Mouse (Mus musculus): Measurements from ENCODE around the gene Utrn.
A peak's percentile ranks its signal among the peaks of the same experiment; 100 is the strongest.

Utrn gene

GRCm38 (mm10) chr10:12700576-12700975 lies 168.6 kb downstream of the Utrn start:
- no peak for DNase-seq (ENCODE audit: low spot score in 2 of 2)

- DNase-seq (ENCODE audit: low spot score in 2 of 2), result no peak
These were observed 171.3 kb downstream of the Utrn start for GRCm38 (mm10) chr10:12697902-12698301.

GRCm38 (mm10) chr10:12696704-12697103 lies 172.5 kb downstream of the Utrn start:
- DNase-seq (ENCODE audit: low spot score in 2 of 2), result no peak

DNA sequence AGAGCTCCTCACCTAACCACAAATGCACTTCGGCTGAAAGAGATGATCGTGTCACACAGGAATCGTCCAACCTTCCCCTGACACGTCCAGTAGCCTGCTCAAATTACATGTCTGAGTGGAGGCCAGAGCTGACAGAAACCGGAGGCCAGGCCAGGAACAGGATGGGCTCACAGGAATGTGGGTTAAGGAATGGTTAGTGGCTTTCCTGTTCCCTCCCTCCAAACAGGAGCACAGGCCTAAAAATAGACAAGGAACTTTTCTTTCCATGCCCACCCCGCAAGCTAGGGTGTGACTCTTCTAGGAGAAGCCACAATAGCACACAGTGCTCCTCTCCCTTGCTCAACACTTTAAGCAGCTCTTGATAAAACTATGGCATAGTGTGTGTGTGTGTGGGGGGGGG lies 174.4 kb downstream of the Utrn start:
- DNase-seq (ENCODE audit: low spot score in 2 of 2), result no peak

DNA sequence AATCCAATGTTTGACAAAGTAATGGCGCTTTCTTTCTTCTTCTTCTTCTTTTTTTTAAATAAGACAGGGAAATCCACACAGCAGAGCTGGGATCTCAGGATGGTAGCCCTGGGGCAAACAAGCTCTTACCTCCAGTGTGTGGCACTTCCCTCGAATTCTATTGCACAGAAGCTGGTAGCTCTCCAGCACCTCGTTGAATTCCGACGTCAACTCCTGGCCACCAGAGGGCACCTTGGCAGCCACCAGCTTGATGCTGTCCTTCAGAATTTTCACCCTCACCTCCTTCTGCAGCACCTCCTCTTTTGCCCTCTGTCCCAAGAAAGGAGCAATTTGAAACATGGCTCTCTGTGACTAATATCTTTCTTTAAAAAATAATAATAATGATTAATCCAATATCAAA lies 178.6 kb downstream of the Utrn start:
- peak in 1 of 2 experiments; percentile 60 for DNase-seq (ENCODE audit: low spot score in 2 of 2)

DNA sequence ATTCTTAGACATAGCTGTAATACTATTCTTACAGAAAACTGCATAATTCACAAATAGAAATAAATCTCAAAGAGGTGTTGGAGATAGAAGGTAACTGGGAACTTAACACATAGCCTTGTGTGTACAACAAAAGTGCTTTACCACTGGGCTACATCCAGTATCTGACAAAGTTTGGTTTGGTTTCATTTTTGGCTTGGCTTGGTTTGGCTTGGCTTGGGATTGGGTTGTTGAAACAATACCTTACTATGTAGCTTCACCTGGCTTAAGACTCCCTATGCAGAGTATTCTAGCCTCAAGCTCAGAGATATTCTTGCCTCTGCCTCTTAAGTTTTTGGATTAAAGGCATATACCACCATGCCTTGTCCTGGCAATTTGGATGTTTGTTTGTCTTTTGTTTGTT lies 183.5 kb downstream of the Utrn start:
- DNase-seq (ENCODE audit: low spot score in 2 of 2), result no peak

- peak; percentile 4 to 20 for DNase-seq (ENCODE audit: low spot score in 2 of 2)
These were observed 185.1 kb downstream of the Utrn start for GRCm38 (mm10) chr10:12684018-12684417.

GRCm38 (mm10) chr10:12673309-12673708 lies 195.9 kb downstream of the Utrn start:
- no peak for DNase-seq (ENCODE audit: low spot score in 2 of 2)

- DNase-seq (ENCODE audit: low spot score in 2 of 2), result no peak
These were observed 197.6 kb downstream of the Utrn start for GRCm38 (mm10) chr10:12671608-12672007.

DNA sequence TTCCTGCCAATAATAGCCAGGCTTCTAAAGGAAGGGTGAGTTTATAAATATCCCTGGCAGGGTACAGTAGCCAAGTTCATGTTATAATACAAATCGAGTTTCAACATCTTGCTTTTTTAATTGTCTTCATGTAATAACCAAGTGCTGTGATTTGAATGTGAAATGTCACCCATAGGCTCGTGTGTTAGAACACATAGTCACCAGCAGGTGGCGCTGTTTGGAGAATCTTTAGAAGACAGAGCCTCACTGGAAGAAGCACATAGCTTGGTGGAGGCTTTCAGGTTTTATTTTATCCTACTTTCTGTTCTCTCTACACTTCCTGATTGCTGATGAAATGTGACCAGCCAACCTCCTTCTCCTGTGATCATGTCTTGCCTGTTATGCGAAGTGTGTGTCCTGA lies 207.1 kb downstream of the Utrn start:
- DNase-seq (ENCODE audit: low spot score in 2 of 2), result no peak

DNA sequence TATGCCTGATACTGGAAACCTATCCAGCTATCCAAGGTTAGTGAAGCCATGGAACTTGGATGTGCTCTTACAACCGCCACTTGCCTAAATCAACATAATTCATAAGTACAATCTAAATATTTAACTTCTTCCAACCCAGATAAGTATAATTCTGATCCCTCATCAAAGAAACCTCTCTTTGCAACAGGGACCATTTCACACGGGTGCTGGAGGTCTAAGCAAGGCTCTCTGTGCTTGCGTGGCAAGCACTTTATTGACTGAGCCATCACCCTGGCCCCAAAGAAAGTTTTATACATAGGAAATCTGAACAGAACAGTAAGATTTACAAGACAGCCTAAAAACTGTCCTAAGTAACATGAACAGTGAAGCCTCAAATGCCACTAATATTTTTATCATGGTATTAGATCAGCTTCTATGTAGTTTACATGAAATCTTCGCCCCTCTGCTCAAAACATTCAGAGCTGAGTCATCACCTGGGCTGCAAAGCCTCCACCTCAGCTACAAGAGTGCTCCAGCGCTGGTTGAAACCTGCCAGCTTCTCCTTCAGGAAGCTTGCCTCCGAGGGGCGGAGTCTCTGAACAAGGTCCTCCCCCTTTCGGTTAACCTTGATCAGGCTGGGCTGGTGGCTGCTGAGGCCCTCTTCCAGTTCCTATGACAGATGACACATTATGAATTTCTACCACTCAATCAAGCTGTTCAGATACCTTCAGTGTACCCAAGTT lies 211.0 kb downstream of the Utrn start:
- no peak for DNase-seq (ENCODE audit: low spot score in 2 of 2)

DNA sequence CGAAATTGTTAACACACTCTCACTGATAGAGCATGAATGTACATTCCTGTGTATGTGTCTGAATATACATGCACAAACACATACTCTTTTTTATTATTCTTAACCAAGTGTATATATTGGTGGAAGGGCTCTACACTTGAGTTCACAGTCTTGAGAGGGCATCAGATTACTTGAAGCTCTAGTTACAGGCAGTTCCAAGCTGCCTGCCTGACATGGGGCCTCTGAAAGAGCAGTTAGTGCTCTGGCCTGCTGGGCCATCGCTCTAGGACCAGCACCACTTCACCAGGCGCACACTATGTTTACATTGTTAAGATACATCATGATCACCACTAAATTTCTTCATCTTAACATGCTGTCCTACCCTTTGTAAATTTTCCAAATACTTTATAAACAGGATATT lies 216.2 kb downstream of the Utrn start:
- no peak for DNase-seq (ENCODE audit: low spot score in 2 of 2)

GRCm38 (mm10) chr10:12646119-12646518 lies 223.0 kb downstream of the Utrn start:
- no peak for DNase-seq (ENCODE audit: low spot score in 2 of 2)

DNA sequence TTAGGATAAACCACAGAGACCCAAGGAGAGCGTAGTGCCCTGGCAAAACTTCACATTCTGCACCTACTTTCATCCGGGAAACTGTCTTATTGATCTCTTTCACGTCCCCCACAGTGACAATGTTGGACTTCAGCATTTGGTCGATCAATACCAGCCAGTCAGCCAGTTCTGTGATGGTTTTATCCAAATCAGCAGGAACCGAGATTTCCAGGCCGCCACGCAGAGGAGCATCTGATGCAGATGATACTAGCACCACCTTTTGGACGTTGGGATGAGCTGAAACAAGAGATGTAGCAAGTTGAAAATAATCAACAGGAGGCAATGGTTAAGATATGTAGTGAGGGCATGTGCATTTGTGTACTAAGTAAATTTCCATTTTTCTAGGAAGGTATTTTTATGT lies 225.8 kb downstream of the Utrn start:
- DNase-seq (ENCODE audit: low spot score in 2 of 2), result peak in 1 of 2 experiments; percentile 26

- no peak for DNase-seq (ENCODE audit: low spot score in 2 of 2)
These were observed 229.5 kb downstream of the Utrn start for GRCm38 (mm10) chr10:12639638-12640037.

- DNase-seq (ENCODE audit: low spot score in 2 of 2), result no peak
These were observed 235.2 kb downstream of the Utrn start for GRCm38 (mm10) chr10:12633965-12634364.

DNA sequence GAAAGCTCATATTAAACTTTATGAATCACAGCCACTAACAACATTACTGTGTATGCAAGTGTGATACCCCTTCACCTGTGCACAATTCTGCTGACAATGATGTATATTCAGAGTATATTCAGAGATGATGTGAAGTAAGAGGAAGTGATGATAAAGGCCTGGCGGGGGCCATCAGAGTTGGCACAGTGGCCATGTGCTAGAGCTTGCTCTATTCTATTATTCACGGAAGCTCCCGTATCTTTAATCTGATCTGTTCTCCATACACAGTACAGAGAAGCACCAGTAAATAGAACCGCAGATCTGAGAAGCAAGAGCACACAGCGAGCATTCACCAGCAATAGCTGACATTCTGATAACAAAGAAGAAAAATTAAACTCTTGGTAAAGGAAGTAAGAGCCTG lies 238.2 kb downstream of the Utrn start:
- DNase-seq (ENCODE audit: low spot score in 2 of 2), result no peak

GRCm38 (mm10) chr10:12618397-12618796 lies 250.8 kb downstream of the Utrn start:
- no peak for DNase-seq (ENCODE audit: low spot score in 2 of 2)

GRCm38 (mm10) chr10:12615723-12616122 lies 253.4 kb downstream of the Utrn start:
- peak in 1 of 2 experiments; percentile 33 for DNase-seq (ENCODE audit: low spot score in 2 of 2)

GRCm38 (mm10) chr10:12614465-12615199 lies 254.5 kb downstream of the Utrn start:
- peak in 1 of 2 experiments; percentile 59 for DNase-seq (ENCODE audit: low spot score in 2 of 2)

- peak in 1 of 2 experiments; percentile 16 for DNase-seq (ENCODE audit: low spot score in 2 of 2)
These were observed 256.8 kb downstream of the Utrn start for GRCm38 (mm10) chr10:12612235-12612863.

DNA sequence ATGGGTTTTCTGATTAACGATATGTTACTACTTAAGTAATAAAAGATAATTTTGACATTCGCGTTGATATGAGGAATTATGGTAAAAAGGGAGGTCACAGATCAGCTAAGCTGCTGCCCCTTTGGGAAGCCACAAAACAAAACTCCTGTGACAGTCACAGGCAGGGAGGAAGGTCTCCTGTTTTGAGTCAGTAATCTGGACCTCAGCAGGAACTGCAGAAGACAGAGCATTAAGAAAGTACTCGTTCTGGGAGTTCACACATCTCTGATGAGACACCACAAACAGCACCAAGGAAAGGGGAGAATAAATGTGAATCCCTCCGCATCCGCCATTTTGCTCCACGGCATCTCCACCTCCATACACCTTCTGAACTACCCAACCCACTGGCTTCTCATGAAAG lies 259.3 kb downstream of the Utrn start:
- DNase-seq (ENCODE audit: low spot score in 2 of 2), result no peak

GRCm38 (mm10) chr10:12608634-12609033 lies 260.5 kb downstream of the Utrn start:
- no peak for DNase-seq (ENCODE audit: low spot score in 2 of 2)

Measured in left cerebral cortex, adult 9 months (tissue).